Mouse (Mus musculus): Measurements from ENCODE around the gene Nipa2. TPM values are rescaled to one million over a fixed set of nuclear protein-coding genes. Genes with fewer than 3 reads are reported as not detected.

Nipa2 gene
- polyA plus RNA-seq, 1 experiment from 2014 or later = 44.5 TPM

Other genes with a start within 250 kb of the Nipa2 start
- gene Siglech, start 194.3 kb downstream of the Nipa2 start, polyA plus RNA-seq (2015; fragmentation: Nextera tagmentation; extraction: Ambion mirVana) = 0.96 and 0.97 TPM in 2 replicates
- 25.7 and 31.5 TPM in 2 replicates for gene Tubgcp5, start 168.3 kb downstream of the Nipa2 start, polyA plus RNA-seq (2015; fragmentation: Nextera tagmentation; extraction: Ambion mirVana)
- 105 and 116 TPM in 2 replicates for gene Cyfip1, start 120.7 kb downstream of the Nipa2 start, polyA plus RNA-seq (2015; fragmentation: Nextera tagmentation; extraction: Ambion mirVana)
- gene Nipa1, start 57.5 kb upstream of the Nipa2 start, polyA plus RNA-seq (2015; fragmentation: Nextera tagmentation; extraction: Ambion mirVana) = 6.0 and 6.4 TPM in 2 replicates
- gene Herc2, start 87.7 kb upstream of the Nipa2 start, polyA plus RNA-seq (2015; fragmentation: Nextera tagmentation; extraction: Ambion mirVana) = 19.9 TPM in 2 replicates